Comparison of ENCODE assay signal across 9 mouse cellular contexts in genomic region chr17:5187546-5187945, GRCm38 (mm10).
DNase-seq lines count a peak whose midpoint lies in the region; ATAC-seq lines count a peak whose summit lies in the region.
"Had no signal": no experiment of that assay in that cellular context is flagged by ENCODE, and none has a peak within 500 bp of the region (broad histone marks: within the 10 kb centered on the region; RNA-seq: fewer than 3 reads in every experiment).

No protein-coding gene starts in this region.

- H3K4me1 ChIP-seq in heart, embryonic 15.5 days (replicated peaks), result peaks cover 26% of the 10 kb centered on the region
- H3K4me1 ChIP-seq in neural tube, embryonic 13.5 days (replicated peaks), result peaks cover 60% of the 10 kb centered on the region
- peaks cover 48% of the 10 kb centered on the region for H3K4me1 ChIP-seq in liver, embryonic 12.5 days

- H3K9ac ChIP-seq in heart, embryonic 15.5 days, result no peak overlapping the region
- H3K9ac ChIP-seq in neural tube, embryonic 13.5 days, result no peak overlapping the region
- H3K9ac ChIP-seq in liver, embryonic 12.5 days, result 0 out of 2 replicates have a peak overlapping the region, but pooled peaks have one; percentile 25
- H3K9ac ChIP-seq: liver, embryonic 15.5 days had no signal

- no peak for DNase-seq in heart, adult 8-10 months (ENCODE audit: low spot score)
- no peak for DNase-seq in neural tube, embryonic 10.5 days (ENCODE audit: extremely low spot score, low spot score)
- DNase-seq in thymus, postnatal 25 days, result peak; percentile 65
- no peak for DNase-seq in testis, postnatal 14 days (ENCODE audit: low spot score)
- DNase-seq in ovary, postnatal 10 days (ENCODE audit: low spot score), result no peak

- H3K9me3 ChIP-seq in heart, embryonic 15.5 days (replicated peaks), result no peaks in the 10 kb centered on the region
- no peaks in the 10 kb centered on the region for H3K9me3 ChIP-seq in neural tube, embryonic 13.5 days
- no peaks in the 10 kb centered on the region for H3K9me3 ChIP-seq in liver, embryonic 12.5 days (replicated peaks)
- H3K9me3 ChIP-seq: liver, embryonic 15.5 days had no signal

- H3K36me3 ChIP-seq in heart, embryonic 15.5 days, result no peaks in the 10 kb centered on the region
- H3K36me3 ChIP-seq in neural tube, embryonic 13.5 days, result no peaks in the 10 kb centered on the region
- no peaks in the 10 kb centered on the region; the same call in 1 of the 2 replicates for H3K36me3 ChIP-seq in liver, embryonic 12.5 days
- H3K36me3 ChIP-seq: liver, embryonic 15.5 days had no signal

- no peaks in the 10 kb centered on the region for H3K27me3 ChIP-seq in heart, embryonic 15.5 days
- H3K27me3 ChIP-seq in neural tube, embryonic 13.5 days, result no peaks in the 10 kb centered on the region
- H3K27me3 ChIP-seq in liver, embryonic 12.5 days (replicated peaks), result no peaks in the 10 kb centered on the region
- H3K27me3 ChIP-seq: liver, embryonic 15.5 days had no signal

- H3K4me3 ChIP-seq in heart, embryonic 15.5 days, result no peak overlapping the region
- H3K4me3 ChIP-seq in neural tube, embryonic 13.5 days, result no peak overlapping the region
- no peak overlapping the region for H3K4me3 ChIP-seq in liver, embryonic 12.5 days
- H3K4me3 ChIP-seq: liver, embryonic 15.5 days had no signal

- ATAC-seq in heart, embryonic 15.5 days (replicated peaks; ENCODE audit: insufficient number of reproducible peaks, insufficient read depth, low FRiP score, low read depth), result no peak
- ATAC-seq in neural tube, embryonic 13.5 days (ENCODE audit: low read depth), result no peak
- no peak for ATAC-seq in liver, embryonic 12.5 days

- peak overlapping the region; percentile 28; the same call in 1 of the 2 replicates for H3K27ac ChIP-seq in heart, embryonic 15.5 days
- H3K27ac ChIP-seq in neural tube, embryonic 13.5 days (replicated peaks), result peak overlapping the region; percentile 24; the same call in 1 of the 2 replicates
- H3K27ac ChIP-seq in liver, embryonic 12.5 days, result peak overlapping the region; percentile 36; the same call in 1 of the 2 replicates

- WGBS in heart, embryonic 15.5 days, result 82% methylated on average over 2 of the region's 2 CpGs
- WGBS in neural tube, embryonic 13.5 days, result 58% methylated on average over 2 of the region's 2 CpGs
- 63% methylated on average over 2 of the region's 2 CpGs for WGBS in liver, embryonic 12.5 days (ENCODE audit: insufficient replicate concordance)

- H3K4me2 ChIP-seq in heart, embryonic 15.5 days, result no peak overlapping the region
- no peak overlapping the region for H3K4me2 ChIP-seq in neural tube, embryonic 13.5 days
- no peak overlapping the region for H3K4me2 ChIP-seq in liver, embryonic 12.5 days
- H3K4me2 ChIP-seq: liver, embryonic 15.5 days had no signal
